Comparison of ENCODE assay signal across 10 mouse cellular contexts in genomic region chr12:71139258-71139828, GRCm38 (mm10). TPM values are rescaled to one million over a fixed set of nuclear protein-coding genes. Genes with fewer than 3 reads are reported as not detected.
A peak's percentile ranks its signal among the peaks of the same experiment; 100 is the strongest.
DNase-seq lines count a peak whose midpoint lies in the region; ATAC-seq and TF ChIP-seq lines count a peak whose summit lies in the region.
"Had no signal": no experiment of that assay in that cellular context is flagged by ENCODE, and none has a peak within 500 bp of the region (broad histone marks: within the 10 kb centered on the region; RNA-seq: fewer than 3 reads in every experiment).

No protein-coding gene starts in this region.

- peaks cover 55% of the 10 kb centered on the region for H3K36me3 ChIP-seq in embryonic facial prominence, embryonic 10.5 days (replicated peaks)
- H3K36me3 ChIP-seq in liver, postnatal 0 days (replicated peaks; ENCODE audit: insufficient read depth, low read length), result peaks cover 39% of the 10 kb centered on the region

- no peak overlapping the region for H3K4me2 ChIP-seq in liver, postnatal 0 days (ENCODE audit: low read depth, low read length)

- H3K4me1 ChIP-seq in embryonic facial prominence, embryonic 10.5 days, result peaks cover 28% of the 10 kb centered on the region
- H3K4me1 ChIP-seq in liver, postnatal 0 days (ENCODE audit: insufficient read depth), result peaks cover 15% of the 10 kb centered on the region

- peak; percentile 32 for DNase-seq in kidney, adult 9 months
- DNase-seq in kidney, adult 8-10 months, result no peak
- peak; percentile 43 for DNase-seq in A20 (ENCODE audit: low read depth, low spot score)
- no peak for DNase-seq in embryonic facial prominence, embryonic 10.5 days (ENCODE audit: low spot score)
- no peak for DNase-seq in liver, postnatal 0 days
- no peak for DNase-seq in cerebellum, adult 8-10 months
- DNase-seq in layer of hippocampus, adult 9-10 months (ENCODE audit: low spot score), result no peak

- ATAC-seq in liver, postnatal 0 days, result no peak
- no peak for ATAC-seq in megakaryocyte-erythroid progenitor cell, adult 5-6 weeks (replicated peaks; ENCODE audit: low FRiP score, low TSS enrichment, poor library complexity, severe bottlenecking)

- no peak for TF ChIP-seq EP300 in liver, postnatal 0 days (IDR thresholded peaks at IDR 0.05; ENCODE audit: low read depth)

- no peaks in the 10 kb centered on the region for H3K9me3 ChIP-seq in embryonic facial prominence, embryonic 10.5 days
- H3K9me3 ChIP-seq in liver, postnatal 0 days (ENCODE audit: low read length), result no peaks in the 10 kb centered on the region

- TF ChIP-seq CTCF in liver, postnatal 0 days (IDR thresholded peaks at IDR 0.05; ENCODE audit: low read depth), result peak; percentile 54

- 80% methylated on average over 5 of the region's 5 CpGs for WGBS in embryonic facial prominence, embryonic 10.5 days
- 76% methylated on average over 5 of the region's 5 CpGs for WGBS in liver, postnatal 0 days (ENCODE audit: insufficient replicate concordance)

- H3K4me3 ChIP-seq in embryonic facial prominence, embryonic 10.5 days, result peak overlapping the region; percentile 81; the same call in 1 of the 2 replicates
- H3K4me3 ChIP-seq in liver, postnatal 0 days (ENCODE audit: low read depth, low read length), result no peak overlapping the region

- H3K9ac ChIP-seq in liver, postnatal 0 days (replicated peaks), result no peak overlapping the region

- no peak overlapping the region for H3K27ac ChIP-seq in embryonic facial prominence, embryonic 10.5 days (replicated peaks)
- no peak overlapping the region for H3K27ac ChIP-seq in liver, postnatal 0 days (ENCODE audit: low read depth)

- no peaks in the 10 kb centered on the region for H3K27me3 ChIP-seq in embryonic facial prominence, embryonic 10.5 days (replicated peaks; ENCODE audit: low read depth, poor library complexity, severe bottlenecking)
- H3K27me3 ChIP-seq in liver, postnatal 0 days (ENCODE audit: insufficient read depth, low read length), result no peaks in the 10 kb centered on the region

RNA-seq across cellular contexts. Expression of gene 2700049A03Rik, which starts 2.7 kb away (rescaled TPM):
- 19.4 and 21.1 TPM in 2 replicates for polyA plus RNA-seq in embryonic facial prominence, embryonic 10.5 days (2016; fragmentation: Nextera tagmentation; extraction: Ambion mirVana)
- polyA plus RNA-seq in liver, postnatal 0 days (2015; fragmentation: Nextera tagmentation; extraction: Ambion mirVana), result 2.2 and 2.4 TPM in 2 replicates
- 17.9 and 23.2 TPM in 2 replicates for total RNA-seq in megakaryocyte-erythroid progenitor cell, adult 5-6 weeks (2014; fragmentation: Nextera tagmentation)
- total RNA-seq in megakaryocyte-erythroid progenitor cell, adult 5-6 weeks (2017), result 12.2 and 14.7 TPM in 2 replicates

RNA-seq across cellular contexts. Expression of gene Timm9, which starts 2.9 kb away (rescaled TPM):
- polyA plus RNA-seq in embryonic facial prominence, embryonic 10.5 days (2016; fragmentation: Nextera tagmentation; extraction: Ambion mirVana), result 80.5 and 82.4 TPM in 2 replicates
- 58.2 and 61.9 TPM in 2 replicates for polyA plus RNA-seq in liver, postnatal 0 days (2015; fragmentation: Nextera tagmentation; extraction: Ambion mirVana)
- total RNA-seq in megakaryocyte-erythroid progenitor cell, adult 5-6 weeks (2014; fragmentation: Nextera tagmentation), result 113 and 144 TPM in 2 replicates
- total RNA-seq in megakaryocyte-erythroid progenitor cell, adult 5-6 weeks (2017), result 93.4 and 95.5 TPM in 2 replicates

RNA-seq across cellular contexts. Expression of gene Tomm20l, which starts 28.1 kb away (rescaled TPM):
- 0.40 TPM in 1 of 2 replicates, not detected in the other for polyA plus RNA-seq in embryonic facial prominence, embryonic 10.5 days (2016; fragmentation: Nextera tagmentation; extraction: Ambion mirVana)
- polyA plus RNA-seq in liver, postnatal 0 days (2015; fragmentation: Nextera tagmentation; extraction: Ambion mirVana), result not detected in 2 replicates
- total RNA-seq in megakaryocyte-erythroid progenitor cell, adult 5-6 weeks (2014; fragmentation: Nextera tagmentation), result not detected in 2 replicates
- not detected in 2 replicates for total RNA-seq in megakaryocyte-erythroid progenitor cell, adult 5-6 weeks (2017)
- total RNA-seq: gastrocnemius, adult 18-20 months; left cerebral cortex, postnatal 36 days had no signal

Comparison
In these comparisons a context has a peak if more than half of its experiments do, and no peak if none do; other contexts are left out.
1. DNase-seq: peak in kidney, adult 9 months (single experiment) and A20 (single experiment); none in kidney, adult 8-10 months (0 of 2), embryonic facial prominence, embryonic 10.5 days (single experiment), liver, postnatal 0 days (single experiment), cerebellum, adult 8-10 months (single experiment) and layer of hippocampus, adult 9-10 months (single experiment).